Mouse (Mus musculus) heart, embryonic 14.5 days (tissue): ENCODE data around the gene Zc3h13. TPM values are rescaled to one million over a fixed set of nuclear protein-coding genes. Genes with fewer than 3 reads are reported as not detected.

ENCODE experiments used
- ATAC-seq: fragments of 200-750 bp; cut with Nextera tagmentation; 2 replicates; pipeline ENCODE4 v1.8.0; 2017; ENCODE audit warnings: low read depth, moderate TSS enrichment; ENCODE audit not compliant: insufficient number of reproducible peaks, insufficient read depth, low FRiP score
- H3K27ac ChIP-seq, 2 experiments: fragments of 200-500 bp in 1 of 2; fragments of 300-500 bp in 1 of 2; sonication (generic) in 1 of 2; replicated peaks in 1 of 2; 2 replicates each; pipeline ENCODE4 v1.5.1; 2012 to 2014; ENCODE audit warnings: low read depth in 2 of 2, low read length in 2 of 2, control low read depth in 1 of 2, mild to moderate bottlenecking in 1 of 2, mixed read lengths in 1 of 2; ENCODE audit not compliant: control insufficient read depth in 1 of 2, insufficient read depth in 1 of 2
- H3K27me3 ChIP-seq: fragments of 300-500 bp; sonication (generic); 2 replicates; pipeline ENCODE4 v1.6.1; 2014; ENCODE audit warnings: mild to moderate bottlenecking, low read length, control low read depth; ENCODE audit not compliant: control insufficient read depth, insufficient read depth
- H3K36me3 ChIP-seq: fragments of 300-500 bp; sonication (generic); 2 replicates; pipeline ENCODE4 v1.6.1; 2014; ENCODE audit warnings: mild to moderate bottlenecking, control low read depth, low read length, mixed read lengths; ENCODE audit not compliant: control insufficient read depth, insufficient read depth
- H3K4me1 ChIP-seq, 2 experiments: fragments of 200-500 bp in 1 of 2; fragments of 300-500 bp in 1 of 2; sonication (generic) in 1 of 2; 2 replicates each; pipeline ENCODE4 v1.6.1; 2012 to 2014; ENCODE audit warnings: low read length in 2 of 2, control low read depth in 1 of 2, mixed read lengths in 1 of 2; ENCODE audit not compliant: control insufficient read depth in 2 of 2, insufficient read depth in 2 of 2
- H3K4me2 ChIP-seq: fragments of 300-500 bp; sonication (generic); 2 replicates; pipeline ENCODE4 v1.6.1; 2014; ENCODE audit warnings: mild to moderate bottlenecking, low read length
- H3K4me3 ChIP-seq, 2 experiments: fragments of 200-500 bp in 1 of 2; fragments of 300-500 bp in 1 of 2; sonication (generic) in 1 of 2; 2 replicates each; pipeline ENCODE4 v1.5.1; 2012 to 2014; ENCODE audit warnings: low read length in 2 of 2, mild to moderate bottlenecking in 2 of 2, control low read depth in 1 of 2, low read depth in 1 of 2, moderate library complexity in 1 of 2; ENCODE audit not compliant: control insufficient read depth in 1 of 2, insufficient read depth in 1 of 2
- H3K9ac ChIP-seq: fragments of 300-500 bp; sonication (generic); 2 replicates; pipeline ENCODE4 v1.6.1; 2014; ENCODE audit warnings: mild to moderate bottlenecking, low read length
- H3K9me3 ChIP-seq: fragments of 300-500 bp; sonication (generic); 2 replicates; pipeline ENCODE4 v1.6.1; 2016; ENCODE audit warnings: low read length, control low read depth; ENCODE audit not compliant: control insufficient read depth
- WGBS: fragments of 180-500 bp; shearing (Covaris S2); extraction: QIAGEN DNeasy Blood & Tissue Kit; methylation state at CpG from one replicate; pipeline ENCODE4 v1.1.7; 2014; 5-methylcytosine and 5-hydroxymethylcytosine counted together
- polyA plus RNA-seq: library from polyadenylated mRNA; unstranded; fragments of >200 nt; fragmentation: Nextera tagmentation; extraction: Ambion mirVana; gene quantifications from 2 replicates; pipeline ENCODE4 v1.2.1, GENCODE M21; 2014

Gene Zc3h13
- polyA plus RNA-seq, 1 experiment from 2014 or later, result 20.1 TPM

DNA sequence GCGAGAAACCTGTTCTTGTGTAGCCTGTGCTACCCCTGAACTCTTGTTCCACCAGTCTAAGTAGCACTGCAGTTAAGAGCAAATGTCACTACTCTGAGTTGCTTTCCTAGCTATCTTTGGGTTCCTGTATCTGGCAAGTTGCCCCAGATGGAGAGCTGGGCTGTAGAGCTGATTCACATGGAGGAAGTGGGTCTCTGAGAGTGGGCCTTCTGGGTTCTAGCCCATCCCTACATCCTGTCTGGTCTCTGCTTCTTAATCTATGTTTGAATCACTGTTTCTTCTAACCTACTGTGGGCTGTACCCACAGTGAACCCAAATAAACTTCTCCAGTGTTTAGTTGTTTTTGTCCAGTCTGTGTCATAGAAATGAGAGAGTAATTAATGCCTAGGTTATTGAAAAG lies 16.9 kb downstream of the Zc3h13 start:
- H3K9ac ChIP-seq, result no peak overlapping the region
- 97% methylated on average over 1 of the region's 1 CpGs for WGBS

DNA sequence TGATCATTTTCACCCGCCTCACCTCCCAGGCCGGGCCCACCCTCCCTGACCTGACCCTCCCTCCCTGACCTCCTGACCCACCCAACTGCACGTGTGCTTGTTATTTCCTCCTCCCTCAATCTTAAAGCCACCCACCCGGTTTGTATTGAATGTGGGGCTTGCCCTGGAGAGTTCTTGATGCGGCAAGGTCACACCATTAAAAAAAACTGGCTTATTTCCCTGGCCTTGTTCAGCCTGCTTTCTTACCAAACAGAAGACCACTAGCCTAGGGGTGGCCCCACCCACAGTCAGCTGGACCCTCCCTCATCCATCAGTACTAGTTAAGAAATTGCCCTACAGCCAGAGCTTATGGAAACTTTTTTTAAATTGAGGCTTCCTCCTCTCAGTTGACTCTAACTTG lies 19.6 kb downstream of the Zc3h13 start:
- ATAC-seq, result no peak
- Histone ChIP-seq H3K4me2 (no peak overlapping the region), H3K27me3 (no peaks in the 10 kb centered on the region), H3K4me3 (no peak overlapping the region), H3K27ac (no peak overlapping the region), H3K9ac (no peak overlapping the region), H3K36me3 (peaks cover under 1% of the 10 kb centered on the region; the same call in 1 of the 2 replicates), H3K4me1 (no peaks in the 10 kb centered on the region), H3K9me3 (no peaks in the 10 kb centered on the region)
- WGBS, result 68% methylated on average over 5 of the region's 5 CpGs

More for the DNA sequence above, 16.9 kb downstream of the Zc3h13 start:
- Histone ChIP-seq H3K4me2 (no peak overlapping the region), H3K36me3 (no peaks in the 10 kb centered on the region), H3K27ac (no peak overlapping the region), H3K4me3 (no peak overlapping the region), H3K9me3 (no peaks in the 10 kb centered on the region), H3K27me3 (no peaks in the 10 kb centered on the region), H3K4me1 (no peaks in the 10 kb centered on the region)
- ATAC-seq, result no peak

DNA sequence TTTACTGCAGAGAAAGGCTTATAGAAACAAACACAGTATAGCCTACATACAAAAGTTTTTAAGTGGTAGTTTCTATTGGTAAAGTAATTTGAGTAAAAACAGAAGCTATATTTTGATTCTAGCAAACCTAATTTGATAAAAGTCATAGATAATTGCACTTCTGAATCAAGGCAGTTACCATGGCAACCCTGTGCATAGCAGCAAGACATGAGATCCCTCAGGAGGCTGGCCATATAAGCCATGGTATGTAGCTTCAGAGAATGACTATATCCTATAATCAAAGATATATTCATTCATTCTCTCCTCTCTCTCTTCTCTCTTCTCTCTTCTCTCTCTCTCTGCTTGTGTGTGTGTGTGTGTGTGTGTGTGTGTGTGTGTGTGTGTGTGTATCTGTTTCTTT lies 23.7 kb downstream of the Zc3h13 start:
- no peaks in the 10 kb centered on the region for H3K9me3 ChIP-seq
- H3K4me3 ChIP-seq, result no peak overlapping the region
- no peak overlapping the region for H3K9ac ChIP-seq
- H3K27me3 ChIP-seq, result no peaks in the 10 kb centered on the region
- no peak overlapping the region for H3K27ac ChIP-seq
- no peaks in the 10 kb centered on the region for H3K4me1 ChIP-seq
- H3K4me2 ChIP-seq, result no peak overlapping the region
- H3K36me3 ChIP-seq, result peaks cover 11% of the 10 kb centered on the region
- no peak for ATAC-seq

DNA sequence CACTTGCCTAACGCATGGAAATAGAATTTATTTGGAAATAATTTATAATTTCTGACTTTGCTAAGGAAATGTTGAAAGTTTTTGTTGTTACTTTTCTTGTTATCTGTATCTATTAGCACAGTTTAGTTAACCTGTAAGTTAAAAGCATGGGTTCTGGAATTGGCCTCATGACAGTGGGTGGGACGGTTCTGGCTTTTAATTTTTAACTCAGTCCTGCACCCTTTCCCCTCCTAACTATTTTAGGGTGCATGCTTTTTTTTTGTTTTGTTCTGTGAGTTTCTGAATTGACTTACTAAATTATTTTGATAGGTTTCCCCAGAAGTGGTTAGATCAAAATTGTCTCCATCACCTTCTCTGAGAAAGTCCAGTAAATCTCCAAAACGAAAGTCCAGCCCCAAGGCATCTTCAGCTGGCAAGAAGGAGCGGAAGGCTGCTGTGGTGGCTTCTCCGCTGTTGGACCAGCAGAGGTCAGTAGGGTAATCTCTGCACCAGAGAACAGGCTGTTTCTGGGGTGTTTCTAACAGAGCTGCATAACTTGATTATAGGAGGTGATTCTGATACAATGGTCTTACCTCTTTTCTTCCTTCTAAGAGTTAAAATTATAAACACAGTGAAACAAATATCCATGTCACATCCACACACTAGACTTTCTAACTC lies 25.3 kb downstream of the Zc3h13 start:
- Histone ChIP-seq H3K4me3 (no peak overlapping the region), H3K9ac (no peak overlapping the region), H3K27me3 (no peaks in the 10 kb centered on the region), H3K36me3 (peaks cover 12% of the 10 kb centered on the region), H3K27ac (no peak overlapping the region), H3K4me2 (no peak overlapping the region), H3K4me1 (no peaks in the 10 kb centered on the region), H3K9me3 (no peaks in the 10 kb centered on the region)
- 67% methylated on average over 5 of the region's 5 CpGs for WGBS
- ATAC-seq, result no peak

DNA sequence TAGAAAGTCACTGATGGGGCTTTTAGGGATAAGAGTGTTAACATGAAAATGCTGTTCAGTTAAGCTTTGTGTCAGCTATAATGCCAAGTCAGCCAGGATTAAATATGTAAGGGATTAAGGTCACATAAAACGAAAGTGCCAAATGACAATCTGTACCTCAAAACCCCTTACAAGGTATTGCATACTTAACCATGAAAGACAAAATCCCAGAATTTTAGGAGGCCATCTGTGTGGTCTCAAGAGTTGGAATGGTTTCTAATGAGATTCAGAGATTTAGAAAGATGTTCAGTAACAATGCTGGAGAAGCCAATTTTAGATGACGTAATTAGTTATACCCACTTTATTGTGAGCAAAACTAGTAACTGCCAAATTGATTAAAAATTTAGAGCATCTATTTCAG lies 30.3 kb downstream of the Zc3h13 start:
- no peaks in the 10 kb centered on the region for H3K9me3 ChIP-seq
- H3K4me1 ChIP-seq, result no peaks in the 10 kb centered on the region
- ATAC-seq, result no peak
- H3K27ac ChIP-seq, result no peak overlapping the region
- no peak overlapping the region for H3K4me2 ChIP-seq
- WGBS, result 89% methylated on average over 2 of the region's 2 CpGs
- H3K9ac ChIP-seq, result no peak overlapping the region
- H3K4me3 ChIP-seq, result no peak overlapping the region
- H3K27me3 ChIP-seq, result no peaks in the 10 kb centered on the region
- H3K36me3 ChIP-seq, result peaks cover 8% of the 10 kb centered on the region; the same call in 1 of the 2 replicates

DNA sequence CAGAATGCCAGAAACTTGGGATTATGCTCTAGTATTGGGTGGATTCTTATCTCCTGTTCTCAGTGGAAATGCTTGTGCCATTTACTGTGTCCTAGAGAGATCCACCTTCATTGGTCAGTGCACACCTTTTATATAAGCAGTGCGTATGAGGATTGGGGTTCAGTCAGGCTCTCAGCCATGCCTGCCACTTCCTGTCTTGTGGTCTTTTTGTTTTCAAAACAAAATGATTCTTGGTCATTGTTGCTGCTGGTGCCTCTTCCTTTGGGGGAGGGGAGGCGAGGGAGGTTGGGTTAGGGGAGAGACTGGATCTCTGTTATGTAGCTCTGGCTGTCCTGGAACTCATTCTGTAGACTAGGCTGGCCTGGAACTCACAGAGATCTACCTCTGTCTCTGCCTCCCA lies 34.6 kb downstream of the Zc3h13 start:
- Histone ChIP-seq H3K9ac (no peak overlapping the region), H3K4me2 (no peak overlapping the region), H3K36me3 (peaks cover 24% of the 10 kb centered on the region), H3K27ac (no peak overlapping the region), H3K4me1 (no peaks in the 10 kb centered on the region), H3K27me3 (no peaks in the 10 kb centered on the region), H3K4me3 (no peak overlapping the region), H3K9me3 (no peaks in the 10 kb centered on the region)
- WGBS, result 91% methylated on average over 2 of the region's 2 CpGs
- no peak for ATAC-seq

DNA sequence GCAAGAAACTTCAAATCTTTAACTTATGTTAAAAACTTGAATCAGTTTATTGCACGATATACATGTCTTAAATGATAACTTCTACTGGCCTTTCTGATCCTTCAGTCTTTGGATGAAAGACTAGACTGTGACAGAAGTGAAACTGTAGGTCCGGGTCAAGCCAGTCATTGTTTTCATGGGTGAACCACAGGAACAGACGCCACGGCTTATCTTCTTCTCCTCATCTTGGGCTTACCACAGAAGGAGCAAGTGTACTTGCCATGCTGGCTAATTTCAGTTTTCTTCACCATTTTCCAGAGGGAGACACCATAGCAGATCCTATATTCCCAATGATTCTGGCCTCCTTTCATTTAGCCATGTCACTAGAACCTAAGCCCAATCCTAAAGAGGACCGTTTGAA lies 36.1 kb downstream of the Zc3h13 start:
- no peaks in the 10 kb centered on the region for H3K9me3 ChIP-seq
- no peak for ATAC-seq
- no peaks in the 10 kb centered on the region for H3K27me3 ChIP-seq
- no peak overlapping the region for H3K27ac ChIP-seq
- H3K4me2 ChIP-seq, result no peak overlapping the region
- H3K9ac ChIP-seq, result no peak overlapping the region
- H3K36me3 ChIP-seq, result peaks cover 36% of the 10 kb centered on the region
- WGBS, result 83% methylated on average over 5 of the region's 5 CpGs
- no peaks in the 10 kb centered on the region for H3K4me1 ChIP-seq
- no peak overlapping the region for H3K4me3 ChIP-seq

DNA sequence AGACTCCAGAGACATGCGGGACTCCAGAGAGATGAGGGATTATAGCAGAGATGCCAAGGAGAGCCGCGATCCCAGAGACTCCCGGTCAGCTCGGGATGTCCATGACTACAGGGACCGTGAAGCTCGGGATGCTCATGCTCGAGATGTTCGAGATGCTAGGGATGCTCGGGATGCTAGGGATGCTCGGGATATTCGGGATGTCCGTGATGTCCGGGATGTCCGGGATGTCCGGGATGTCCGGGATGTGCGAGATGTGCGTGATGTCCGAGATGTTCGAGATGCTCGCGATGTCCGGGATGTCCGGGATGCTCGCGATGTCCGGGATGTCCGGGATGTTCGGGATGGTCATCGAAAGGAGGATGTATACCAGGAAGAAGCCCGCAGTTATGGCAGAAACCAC lies 39.2 kb downstream of the Zc3h13 start:
- 97% methylated on average over 32 of the region's 32 CpGs for WGBS
- H3K9me3 ChIP-seq, result no peaks in the 10 kb centered on the region
- H3K4me2 ChIP-seq, result no peak overlapping the region
- no peaks in the 10 kb centered on the region for H3K27me3 ChIP-seq
- H3K4me3 ChIP-seq, result no peak overlapping the region
- H3K4me1 ChIP-seq, result no peaks in the 10 kb centered on the region
- no peak overlapping the region for H3K27ac ChIP-seq
- no peak for ATAC-seq
- H3K9ac ChIP-seq, result no peak overlapping the region
- H3K36me3 ChIP-seq, result peaks cover 59% of the 10 kb centered on the region
